Mouse (Mus musculus): Measurements from ENCODE around the gene Prrxl1. TPM values are rescaled to one million over a fixed set of nuclear protein-coding genes. Genes with fewer than 3 reads are reported as not detected.

The Prrxl1 gene
- polyA plus RNA-seq, 1 experiment from 2014 or later: 0.19 TPM

- H3K36me3 ChIP-seq (ENCODE audit: control insufficient read depth, insufficient read depth, low read length): no peaks in the 10 kb centered on the region
- no peak overlapping the region for H3K4me2 ChIP-seq (ENCODE audit: low read length)
- H3K4me3 ChIP-seq (ENCODE audit: control insufficient read depth in 1 of 2, insufficient read depth in 1 of 2, low read depth in 1 of 2, low read length in 2 of 2): no peak overlapping the region
- 71% methylated on average over 6 of the region's 6 CpGs for WGBS
- no peaks in the 10 kb centered on the region for H3K27me3 ChIP-seq (ENCODE audit: control insufficient read depth, insufficient read depth, low read length)
- no peak overlapping the region for H3K27ac ChIP-seq (replicated peaks in 1 of 2; ENCODE audit: control insufficient read depth in 1 of 2, insufficient read depth in 1 of 2, low read depth in 2 of 2, low read length in 2 of 2)
- H3K9me3 ChIP-seq (ENCODE audit: control insufficient read depth, low read length): no peaks in the 10 kb centered on the region
- H3K9ac ChIP-seq (ENCODE audit: low read length): no peak overlapping the region
- no peak for ATAC-seq (ENCODE audit: insufficient number of reproducible peaks, insufficient read depth, low FRiP score, low read depth)
- peaks cover 3% of the 10 kb centered on the region in 2 experiments; a peak in 2 of 4 replicates for H3K4me1 ChIP-seq (ENCODE audit: control insufficient read depth in 2 of 2, insufficient read depth in 2 of 2, low read length in 2 of 2)
These were observed 33.8 kb downstream of the Prrxl1 start for GRCm38 (mm10) chr14:32632908-32633600.

GRCm38 (mm10) chr14:32634015-32634682 is 34.9 kb downstream of the Prrxl1 start:
- 7% methylated on average over 11 of the region's 11 CpGs for WGBS
- no peak overlapping the region for H3K9ac ChIP-seq (ENCODE audit: low read length)
- peaks cover 0 to 3% of the 10 kb centered on the region in 2 experiments; a peak in 1 of 4 replicates for H3K4me1 ChIP-seq (ENCODE audit: control insufficient read depth in 2 of 2, insufficient read depth in 2 of 2, low read length in 2 of 2)
- H3K9me3 ChIP-seq (ENCODE audit: control insufficient read depth, low read length): no peaks in the 10 kb centered on the region
- H3K4me2 ChIP-seq (ENCODE audit: low read length): no peak overlapping the region
- H3K36me3 ChIP-seq (ENCODE audit: control insufficient read depth, insufficient read depth, low read length): no peaks in the 10 kb centered on the region
- H3K27me3 ChIP-seq (ENCODE audit: control insufficient read depth, insufficient read depth, low read length): no peaks in the 10 kb centered on the region
- ATAC-seq (ENCODE audit: insufficient number of reproducible peaks, insufficient read depth, low FRiP score, low read depth): no peak
- no peak overlapping the region for H3K27ac ChIP-seq (replicated peaks in 1 of 2; ENCODE audit: control insufficient read depth in 1 of 2, insufficient read depth in 1 of 2, low read depth in 2 of 2, low read length in 2 of 2)
- H3K4me3 ChIP-seq (ENCODE audit: control insufficient read depth in 1 of 2, insufficient read depth in 1 of 2, low read depth in 1 of 2, low read length in 2 of 2): no peak overlapping the region

- Histone ChIP-seq H3K36me3 (ENCODE audit: control insufficient read depth, insufficient read depth, low read length) (no peaks in the 10 kb centered on the region), H3K9ac (ENCODE audit: low read length) (no peak overlapping the region), H3K9me3 (ENCODE audit: control insufficient read depth, low read length) (no peaks in the 10 kb centered on the region), H3K4me3 (ENCODE audit: control insufficient read depth in 1 of 2, insufficient read depth in 1 of 2, low read depth in 1 of 2, low read length in 2 of 2) (no peak overlapping the region), H3K27ac (replicated peaks in 1 of 2; ENCODE audit: control insufficient read depth in 1 of 2, insufficient read depth in 1 of 2, low read depth in 2 of 2, low read length in 2 of 2) (no peak overlapping the region), H3K4me2 (ENCODE audit: low read length) (no peak overlapping the region), H3K4me1 (ENCODE audit: control insufficient read depth in 2 of 2, insufficient read depth in 2 of 2, low read length in 2 of 2) (peaks cover 0 to 3% of the 10 kb centered on the region in 2 experiments; a peak in 1 of 4 replicates), H3K27me3 (ENCODE audit: control insufficient read depth, insufficient read depth, low read length) (no peaks in the 10 kb centered on the region)
- 87% methylated on average over 2 of the region's 2 CpGs for WGBS
- ATAC-seq (ENCODE audit: insufficient number of reproducible peaks, insufficient read depth, low FRiP score, low read depth): no peak
These were observed 39.3 kb downstream of the Prrxl1 start for GRCm38 (mm10) chr14:32638485-32638884.

GRCm38 (mm10) chr14:32659781-32660180 is 60.6 kb downstream of the Prrxl1 start:
- no peaks in the 10 kb centered on the region for H3K9me3 ChIP-seq (ENCODE audit: control insufficient read depth, low read length)
- no peaks in the 10 kb centered on the region; the same call in 1 of the 2 replicates for H3K27me3 ChIP-seq (ENCODE audit: control insufficient read depth, insufficient read depth, low read length)
- ATAC-seq (ENCODE audit: insufficient number of reproducible peaks, insufficient read depth, low FRiP score, low read depth): no peak
- H3K27ac ChIP-seq (replicated peaks in 1 of 2; ENCODE audit: control insufficient read depth in 1 of 2, insufficient read depth in 1 of 2, low read depth in 2 of 2, low read length in 2 of 2): no peak overlapping the region
- H3K36me3 ChIP-seq (ENCODE audit: control insufficient read depth, insufficient read depth, low read length): peaks cover 59% of the 10 kb centered on the region
- H3K4me1 ChIP-seq (ENCODE audit: control insufficient read depth in 2 of 2, insufficient read depth in 2 of 2, low read length in 2 of 2): no peaks in the 10 kb centered on the region
- H3K4me2 ChIP-seq (ENCODE audit: low read length): no peak overlapping the region
- 83% methylated on average over 9 of the region's 9 CpGs for WGBS
- no peak overlapping the region for H3K9ac ChIP-seq (ENCODE audit: low read length)
- H3K4me3 ChIP-seq (ENCODE audit: control insufficient read depth in 1 of 2, insufficient read depth in 1 of 2, low read depth in 1 of 2, low read length in 2 of 2): no peak overlapping the region

- H3K9ac ChIP-seq (ENCODE audit: low read length): no peak overlapping the region
- 79% methylated on average over 6 of the region's 6 CpGs for WGBS
- no peaks in the 10 kb centered on the region; the same call in 1 of the 2 replicates for H3K27me3 ChIP-seq (ENCODE audit: control insufficient read depth, insufficient read depth, low read length)
- H3K9me3 ChIP-seq (ENCODE audit: control insufficient read depth, low read length): no peaks in the 10 kb centered on the region
- H3K27ac ChIP-seq (replicated peaks in 1 of 2; ENCODE audit: control insufficient read depth in 1 of 2, insufficient read depth in 1 of 2, low read depth in 2 of 2, low read length in 2 of 2): no peak overlapping the region
- H3K36me3 ChIP-seq (ENCODE audit: control insufficient read depth, insufficient read depth, low read length): peaks cover 87% of the 10 kb centered on the region
- no peak overlapping the region for H3K4me2 ChIP-seq (ENCODE audit: low read length)
- H3K4me3 ChIP-seq (ENCODE audit: control insufficient read depth in 1 of 2, insufficient read depth in 1 of 2, low read depth in 1 of 2, low read length in 2 of 2): no peak overlapping the region
- no peak for ATAC-seq (ENCODE audit: insufficient number of reproducible peaks, insufficient read depth, low FRiP score, low read depth)
- no peaks in the 10 kb centered on the region for H3K4me1 ChIP-seq (ENCODE audit: control insufficient read depth in 2 of 2, insufficient read depth in 2 of 2, low read length in 2 of 2)
These were observed 63.9 kb downstream of the Prrxl1 start for GRCm38 (mm10) chr14:32663099-32663498.

GRCm38 (mm10) chr14:32673178-32673577 is 74.0 kb downstream of the Prrxl1 start:
- H3K4me3 ChIP-seq (ENCODE audit: control insufficient read depth in 1 of 2, insufficient read depth in 1 of 2, low read depth in 1 of 2, low read length in 2 of 2): no peak overlapping the region
- H3K9me3 ChIP-seq (ENCODE audit: control insufficient read depth, low read length): no peaks in the 10 kb centered on the region
- peaks cover 9% of the 10 kb centered on the region for H3K36me3 ChIP-seq (ENCODE audit: control insufficient read depth, insufficient read depth, low read length)
- no peak overlapping the region for H3K9ac ChIP-seq (ENCODE audit: low read length)
- WGBS: 33% methylated on average over 3 of the region's 3 CpGs
- ATAC-seq (ENCODE audit: insufficient number of reproducible peaks, insufficient read depth, low FRiP score, low read depth): 0 out of 2 replicates have a peak, but pooled peaks have one; percentile 42
- no peak overlapping the region for H3K4me2 ChIP-seq (ENCODE audit: low read length)
- H3K4me1 ChIP-seq (ENCODE audit: control insufficient read depth in 2 of 2, insufficient read depth in 2 of 2, low read length in 2 of 2): peaks cover 15 to 22% of the 10 kb centered on the region in 2 experiments
- H3K27ac ChIP-seq (replicated peaks in 1 of 2; ENCODE audit: control insufficient read depth in 1 of 2, insufficient read depth in 1 of 2, low read depth in 2 of 2, low read length in 2 of 2): peak overlapping the region; percentile 4 to 14; a peak in 1 of 4 replicates
- no peaks in the 10 kb centered on the region for H3K27me3 ChIP-seq (ENCODE audit: control insufficient read depth, insufficient read depth, low read length)

- ATAC-seq (ENCODE audit: insufficient number of reproducible peaks, insufficient read depth, low FRiP score, low read depth): no peak
- no peak overlapping the region for H3K4me2 ChIP-seq (ENCODE audit: low read length)
- no peaks in the 10 kb centered on the region for H3K27me3 ChIP-seq (ENCODE audit: control insufficient read depth, insufficient read depth, low read length)
- H3K9me3 ChIP-seq (ENCODE audit: control insufficient read depth, low read length): no peaks in the 10 kb centered on the region
- H3K4me3 ChIP-seq (ENCODE audit: control insufficient read depth in 1 of 2, insufficient read depth in 1 of 2, low read depth in 1 of 2, low read length in 2 of 2): no peak overlapping the region
- peaks cover 7% of the 10 kb centered on the region; the same call in 1 of the 2 replicates for H3K36me3 ChIP-seq (ENCODE audit: control insufficient read depth, insufficient read depth, low read length)
- no peak overlapping the region for H3K27ac ChIP-seq (replicated peaks in 1 of 2; ENCODE audit: control insufficient read depth in 1 of 2, insufficient read depth in 1 of 2, low read depth in 2 of 2, low read length in 2 of 2)
- no peak overlapping the region for H3K9ac ChIP-seq (ENCODE audit: low read length)
- 78% methylated on average over 3 of the region's 3 CpGs for WGBS
- H3K4me1 ChIP-seq (ENCODE audit: control insufficient read depth in 2 of 2, insufficient read depth in 2 of 2, low read length in 2 of 2): peaks cover 23 to 28% of the 10 kb centered on the region in 2 experiments
These were observed 79.4 kb downstream of the Prrxl1 start for GRCm38 (mm10) chr14:32678565-32678964.

Data from heart, embryonic 14.5 days (tissue).